Mouse (Mus musculus): ENCODE data around the gene Mtx3. TPM values are rescaled to one million over a fixed set of nuclear protein-coding genes. Genes with fewer than 3 reads are reported as not detected.

Gene Mtx3
- polyA plus RNA-seq, 1 experiment from 2014 or later, result 1.2 TPM

- Histone ChIP-seq H3K4me2 (replicated peaks; ENCODE audit: low read depth) (no peak overlapping the region), H3K36me3 (ENCODE audit: control insufficient read depth, insufficient read depth, low read length) (no peaks in the 10 kb centered on the region), H3K9me3 (ENCODE audit: control insufficient read depth, low read length) (no peaks in the 10 kb centered on the region), H3K27ac (replicated peaks) (no peak overlapping the region), H3K27me3 (ENCODE audit: control insufficient read depth, insufficient read depth, low read length) (no peaks in the 10 kb centered on the region), H3K4me1 (replicated peaks; ENCODE audit: control insufficient read depth, insufficient read depth) (no peaks in the 10 kb centered on the region), H3K9ac (ENCODE audit: low read length) (no peak overlapping the region), H3K4me3 (ENCODE audit: low read depth, low read length) (no peak overlapping the region)
- ATAC-seq (ENCODE audit: low FRiP score, low TSS enrichment), result no peak
- TF ChIP-seq EP300 (optimal IDR thresholded peaks at IDR 0.05), result no peak
- TF ChIP-seq CTCF (IDR thresholded peaks at IDR 0.05; ENCODE audit: low read depth), result no peak
- DNase-seq (ENCODE audit: low spot score), result no peak
- 77% methylated on average over 5 of the region's 5 CpGs for WGBS
These were observed 28.2 kb upstream of the Mtx3 start for GRCm38 (mm10) chr13:92816329-92816728.

DNA sequence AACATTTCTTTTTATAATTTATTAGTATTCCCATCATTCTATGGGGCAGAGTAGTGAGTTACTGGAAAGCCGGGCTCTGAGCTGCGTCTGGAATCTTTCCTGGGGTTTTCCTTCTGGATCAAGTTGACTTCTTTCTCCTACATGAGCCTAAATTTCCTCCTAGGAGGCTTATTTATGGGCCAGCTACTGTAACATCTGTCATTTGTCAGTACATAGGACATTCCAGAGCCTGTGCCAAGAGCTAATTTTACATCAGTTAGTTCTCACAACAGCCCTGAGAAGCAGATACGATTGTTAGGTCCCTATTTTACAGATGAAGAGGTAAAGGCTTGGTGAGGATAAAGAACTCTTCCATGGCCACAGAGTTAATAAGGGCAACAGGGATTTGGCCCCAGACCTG, 27.2 kb upstream of the Mtx3 start:
- WGBS, result 42% methylated on average over 3 of the region's 3 CpGs
- H3K9ac ChIP-seq (ENCODE audit: low read length), result no peak overlapping the region
- no peak for ATAC-seq (ENCODE audit: low FRiP score, low TSS enrichment)
- H3K36me3 ChIP-seq (ENCODE audit: control insufficient read depth, insufficient read depth, low read length), result no peaks in the 10 kb centered on the region
- no peaks in the 10 kb centered on the region for H3K4me1 ChIP-seq (replicated peaks; ENCODE audit: control insufficient read depth, insufficient read depth)
- H3K4me2 ChIP-seq (replicated peaks; ENCODE audit: low read depth), result no peak overlapping the region
- no peak overlapping the region for H3K27ac ChIP-seq (replicated peaks)
- H3K9me3 ChIP-seq (ENCODE audit: control insufficient read depth, low read length), result no peaks in the 10 kb centered on the region
- no peak for DNase-seq (ENCODE audit: low spot score)
- TF ChIP-seq EP300 (optimal IDR thresholded peaks at IDR 0.05), result no peak
- no peaks in the 10 kb centered on the region for H3K27me3 ChIP-seq (ENCODE audit: control insufficient read depth, insufficient read depth, low read length)
- H3K4me3 ChIP-seq (ENCODE audit: low read depth, low read length), result no peak overlapping the region

DNA sequence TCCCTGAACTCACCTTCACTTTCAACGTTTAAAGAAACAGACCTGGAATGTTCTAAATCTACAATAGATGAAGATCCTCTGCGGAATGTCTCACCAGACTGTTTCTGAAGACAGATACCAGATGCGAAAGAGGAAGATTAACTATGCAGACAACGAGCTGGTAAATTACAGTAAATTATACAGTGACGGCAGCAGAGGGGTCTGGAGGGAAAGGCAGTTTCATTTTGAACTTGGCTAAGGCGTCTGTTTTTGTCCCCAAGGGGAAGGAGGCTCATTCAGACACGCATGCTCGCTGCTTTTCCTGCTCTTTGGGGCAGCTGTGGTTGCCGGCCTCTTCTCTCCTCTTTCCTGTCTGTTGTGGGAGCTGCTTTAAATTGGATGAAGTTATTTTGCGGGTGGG, 15.7 kb upstream of the Mtx3 start:
- Histone ChIP-seq H3K9ac (ENCODE audit: low read length) (no peak overlapping the region), H3K27ac (replicated peaks) (no peak overlapping the region), H3K27me3 (ENCODE audit: control insufficient read depth, insufficient read depth, low read length) (no peaks in the 10 kb centered on the region), H3K4me2 (replicated peaks; ENCODE audit: low read depth) (0 out of 2 replicates have a peak overlapping the region, but pooled peaks have one; percentile 11), H3K36me3 (ENCODE audit: control insufficient read depth, insufficient read depth, low read length) (no peaks in the 10 kb centered on the region), H3K9me3 (ENCODE audit: control insufficient read depth, low read length) (no peaks in the 10 kb centered on the region), H3K4me3 (ENCODE audit: low read depth, low read length) (no peak overlapping the region), H3K4me1 (replicated peaks; ENCODE audit: control insufficient read depth, insufficient read depth) (no peaks in the 10 kb centered on the region)
- ATAC-seq (ENCODE audit: low FRiP score, low TSS enrichment) (no peak), DNase-seq (ENCODE audit: low spot score) (no peak)
- TF ChIP-seq CTCF (IDR thresholded peaks at IDR 0.05; ENCODE audit: low read depth) (no peak), EP300 (optimal IDR thresholded peaks at IDR 0.05) (no peak)
- 44% methylated on average over 10 of the region's 10 CpGs for WGBS

GRCm38 (mm10) chr13:92833162-92833561, 11.4 kb upstream of the Mtx3 start:
- Histone ChIP-seq H3K9me3 (ENCODE audit: control insufficient read depth, low read length) (no peaks in the 10 kb centered on the region), H3K27me3 (ENCODE audit: control insufficient read depth, insufficient read depth, low read length) (no peaks in the 10 kb centered on the region), H3K4me1 (replicated peaks; ENCODE audit: control insufficient read depth, insufficient read depth) (no peaks in the 10 kb centered on the region), H3K4me2 (replicated peaks; ENCODE audit: low read depth) (no peak overlapping the region), H3K9ac (ENCODE audit: low read length) (no peak overlapping the region), H3K4me3 (ENCODE audit: low read depth, low read length) (no peak overlapping the region), H3K36me3 (ENCODE audit: control insufficient read depth, insufficient read depth, low read length) (no peaks in the 10 kb centered on the region), H3K27ac (replicated peaks) (no peak overlapping the region)
- DNase-seq (ENCODE audit: low spot score) (no peak), ATAC-seq (ENCODE audit: low FRiP score, low TSS enrichment) (no peak)
- WGBS, result 73% methylated on average over 4 of the region's 4 CpGs
- no peak for TF ChIP-seq EP300 (optimal IDR thresholded peaks at IDR 0.05)
- TF ChIP-seq CTCF (IDR thresholded peaks at IDR 0.05; ENCODE audit: low read depth), result no peak

GRCm38 (mm10) chr13:92846438-92846837, 1.9 kb downstream of the Mtx3 start:
- ATAC-seq (ENCODE audit: low FRiP score, low TSS enrichment) (no peak), DNase-seq (ENCODE audit: low spot score) (no peak)
- WGBS, result 48% methylated on average over 4 of the region's 4 CpGs
- TF ChIP-seq CTCF (IDR thresholded peaks at IDR 0.05; ENCODE audit: low read depth), result no peak
- Histone ChIP-seq H3K4me1 (replicated peaks; ENCODE audit: control insufficient read depth, insufficient read depth) (peaks cover 2% of the 10 kb centered on the region; the same call in 1 of the 2 replicates), H3K9ac (ENCODE audit: low read length) (no peak overlapping the region), H3K4me2 (replicated peaks; ENCODE audit: low read depth) (no peak overlapping the region), H3K9me3 (ENCODE audit: control insufficient read depth, low read length) (no peaks in the 10 kb centered on the region), H3K27me3 (ENCODE audit: control insufficient read depth, insufficient read depth, low read length) (no peaks in the 10 kb centered on the region), H3K36me3 (ENCODE audit: control insufficient read depth, insufficient read depth, low read length) (peaks cover 9% of the 10 kb centered on the region; the same call in 1 of the 2 replicates), H3K27ac (replicated peaks) (no peak overlapping the region), H3K4me3 (ENCODE audit: low read depth, low read length) (no peak overlapping the region)

- 90% methylated on average over 7 of the region's 7 CpGs for WGBS
- Histone ChIP-seq H3K36me3 (ENCODE audit: control insufficient read depth, insufficient read depth, low read length) (peaks cover 9% of the 10 kb centered on the region; the same call in 1 of the 2 replicates), H3K27me3 (ENCODE audit: control insufficient read depth, insufficient read depth, low read length) (no peaks in the 10 kb centered on the region), H3K9me3 (ENCODE audit: control insufficient read depth, low read length) (no peaks in the 10 kb centered on the region), H3K4me3 (ENCODE audit: low read depth, low read length) (no peak overlapping the region), H3K9ac (ENCODE audit: low read length) (no peak overlapping the region), H3K4me2 (replicated peaks; ENCODE audit: low read depth) (no peak overlapping the region), H3K27ac (replicated peaks) (no peak overlapping the region), H3K4me1 (replicated peaks; ENCODE audit: control insufficient read depth, insufficient read depth) (peaks cover 2% of the 10 kb centered on the region; the same call in 1 of the 2 replicates)
- TF ChIP-seq CTCF (IDR thresholded peaks at IDR 0.05; ENCODE audit: low read depth), result no peak
- TF ChIP-seq EP300 (optimal IDR thresholded peaks at IDR 0.05), result no peak
- DNase-seq (ENCODE audit: low spot score), result no peak
- ATAC-seq (ENCODE audit: low FRiP score, low TSS enrichment), result no peak
These were observed 2.8 kb downstream of the Mtx3 start for GRCm38 (mm10) chr13:92847336-92847735.

All from stomach, postnatal 0 days (tissue).